Mouse (Mus musculus): ENCODE data around the gene Chchd6.

DNA sequence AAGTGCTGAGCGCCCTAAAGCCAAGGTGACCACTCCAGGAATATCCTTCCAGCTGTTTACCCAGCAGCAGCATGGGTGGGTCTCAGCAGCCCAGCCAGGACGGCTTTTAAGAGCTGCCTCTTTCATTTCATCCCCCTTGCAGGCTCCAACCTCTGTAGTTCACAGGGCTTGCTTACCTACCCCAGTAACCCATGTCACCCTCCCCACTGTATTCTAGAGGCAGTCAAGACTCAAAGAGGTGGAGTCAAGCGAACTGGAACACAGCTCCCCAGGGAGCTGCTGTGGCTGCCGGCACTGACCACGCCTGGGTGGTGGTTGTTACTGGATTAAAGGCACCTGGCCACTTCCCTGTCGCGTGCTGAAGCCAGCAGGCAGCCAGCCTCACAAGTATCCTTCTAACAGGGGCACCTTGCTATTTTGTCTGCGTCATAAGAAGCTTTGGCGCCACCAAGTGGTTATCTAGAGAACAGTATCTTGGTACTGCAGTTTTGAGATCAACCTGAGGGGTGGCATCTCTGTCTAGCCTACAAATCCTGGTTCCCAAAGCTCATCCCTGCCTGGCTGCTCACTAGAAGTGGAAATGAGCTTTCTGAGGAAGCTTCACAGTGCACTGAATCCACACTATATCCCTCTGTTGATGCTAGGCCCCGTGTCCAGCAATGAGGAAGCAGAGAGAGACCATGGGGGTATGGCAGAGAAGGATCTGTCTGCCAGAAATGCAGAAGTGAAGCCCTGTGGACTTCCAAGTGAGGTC is 36.5 kb upstream of the Chchd6 start:
- TF ChIP-seq EP300 (IDR thresholded peaks at IDR 0.05; ENCODE audit: low read depth): no peak
- peak; percentile 73 for TF ChIP-seq CTCF (IDR thresholded peaks at IDR 0.05; ENCODE audit: low read depth)
